9 mouse cellular contexts compared by ENCODE assay signal in genomic region chr19:10457484-10457800, GRCm38 (mm10). TPM values are rescaled to one million over a fixed set of nuclear protein-coding genes. Genes with fewer than 3 reads are reported as not detected.
DNase-seq lines count a peak whose midpoint lies in the region; ATAC-seq lines count a peak whose summit lies in the region.
"Had no signal": no experiment of that assay in that cellular context is flagged by ENCODE, and none has a peak within 500 bp of the region (broad histone marks: within the 10 kb centered on the region; RNA-seq: fewer than 3 reads in every experiment).

No protein-coding gene starts in this region.

- H3K4me1 ChIP-seq in forebrain, embryonic 16.5 days (replicated peaks; ENCODE audit: control insufficient read depth, insufficient read depth, low read length): peaks cover 23% of the 10 kb centered on the region
- H3K4me1 ChIP-seq in liver, embryonic 16.5 days (ENCODE audit: control insufficient read depth, low read depth, low read length): no peaks in the 10 kb centered on the region; the same call in none of the 2 replicates
- peaks cover 28% of the 10 kb centered on the region for H3K4me1 ChIP-seq in neural tube, embryonic 15.5 days

- no peak overlapping the region for H3K27ac ChIP-seq in forebrain, embryonic 16.5 days (ENCODE audit: low read length)
- no peak overlapping the region for H3K27ac ChIP-seq in liver, embryonic 16.5 days (ENCODE audit: low read length)
- H3K27ac ChIP-seq in neural tube, embryonic 15.5 days (replicated peaks): peak overlapping the region; percentile 30; the same call in 1 of the 2 replicates

- DNase-seq in heart, adult 11 months: peak; percentile 93
- no peak for DNase-seq in heart, adult 9 months (ENCODE audit: low spot score in 2 of 2)
- DNase-seq in adrenal gland, postnatal 10 days: peak; percentile 80
- DNase-seq in kidney, adult 18-20 months: peak; percentile 53

- H3K9me3 ChIP-seq in forebrain, embryonic 16.5 days (ENCODE audit: control insufficient read depth, low read length): no peaks in the 10 kb centered on the region
- H3K9me3 ChIP-seq in liver, embryonic 16.5 days (replicated peaks; ENCODE audit: control insufficient read depth, low read length): no peaks in the 10 kb centered on the region
- H3K9me3 ChIP-seq in neural tube, embryonic 15.5 days (replicated peaks): no peaks in the 10 kb centered on the region

- peak overlapping the region; percentile 71 for H3K4me2 ChIP-seq in forebrain, embryonic 16.5 days (ENCODE audit: low read length)
- peak overlapping the region; percentile 57 for H3K4me2 ChIP-seq in liver, embryonic 16.5 days (ENCODE audit: low read depth, low read length)
- peak overlapping the region; percentile 87 for H3K4me2 ChIP-seq in neural tube, embryonic 15.5 days

- ATAC-seq in forebrain, embryonic 16.5 days: peak; percentile 91
- ATAC-seq in liver, embryonic 16.5 days (ENCODE audit: low read depth): peak; percentile 52
- ATAC-seq in neural tube, embryonic 15.5 days (ENCODE audit: low FRiP score): peak; percentile 90
- ATAC-seq in CD4-positive, CD25-positive, alpha-beta regulatory T cell, adult 4 months: no peak

- H3K36me3 ChIP-seq in forebrain, embryonic 16.5 days (ENCODE audit: control insufficient read depth, insufficient read depth): no peaks in the 10 kb centered on the region
- H3K36me3 ChIP-seq in liver, embryonic 16.5 days (ENCODE audit: control insufficient read depth, insufficient read depth): no peaks in the 10 kb centered on the region
- no peaks in the 10 kb centered on the region for H3K36me3 ChIP-seq in neural tube, embryonic 15.5 days

- H3K9ac ChIP-seq in forebrain, embryonic 16.5 days (replicated peaks; ENCODE audit: low read depth, low read length): peak overlapping the region; percentile 47
- no peak overlapping the region for H3K9ac ChIP-seq in liver, embryonic 16.5 days (ENCODE audit: low read depth, low read length)
- H3K9ac ChIP-seq in neural tube, embryonic 15.5 days (replicated peaks): peak overlapping the region; percentile 40

- WGBS in forebrain, embryonic 16.5 days: under 1% methylated on average over 22 of the region's 34 CpGs
- under 1% methylated on average over 27 of the region's 34 CpGs for WGBS in liver, embryonic 16.5 days (ENCODE audit: insufficient replicate concordance)
- WGBS in neural tube, embryonic 15.5 days: under 1% methylated on average over 34 of the region's 34 CpGs

- H3K27me3 ChIP-seq in forebrain, embryonic 16.5 days (replicated peaks; ENCODE audit: control insufficient read depth, insufficient read depth, low read length): peaks cover 46% of the 10 kb centered on the region
- H3K27me3 ChIP-seq in liver, embryonic 16.5 days (ENCODE audit: control insufficient read depth, insufficient read depth, low read depth, low read length): peaks cover 79% of the 10 kb centered on the region
- peaks cover 64% of the 10 kb centered on the region for H3K27me3 ChIP-seq in neural tube, embryonic 15.5 days (replicated peaks)

- H3K4me3 ChIP-seq in forebrain, embryonic 16.5 days (replicated peaks; ENCODE audit: low read length): peak overlapping the region; percentile 49
- H3K4me3 ChIP-seq in liver, embryonic 16.5 days (ENCODE audit: low read depth, low read length): peak overlapping the region; percentile 43
- peak overlapping the region; percentile 45 for H3K4me3 ChIP-seq in neural tube, embryonic 15.5 days (replicated peaks)

RNA-seq across cellular contexts. Expression of gene Lrrc10b, which starts 0.2 kb away (rescaled TPM):
- 1 to 10 TPM; 3.4 to 4.7 TPM for total RNA-seq in adrenal gland, postnatal 10 days (2021)
- 0.52 and 0.99 TPM in 2 replicates for polyA plus RNA-seq in forebrain, embryonic 16.5 days (2015; fragmentation: Nextera tagmentation; extraction: Ambion mirVana)
- polyA plus RNA-seq in liver, embryonic 16.5 days (2015; fragmentation: Nextera tagmentation; extraction: Ambion mirVana): 0.06 TPM in 1 of 2 replicates, not detected in the other
- polyA plus RNA-seq in neural tube, embryonic 15.5 days (2015; fragmentation: Nextera tagmentation; extraction: Ambion mirVana): 1.1 and 1.3 TPM in 2 replicates
- polyA plus RNA-seq in CD4-positive, CD25-positive, alpha-beta regulatory T cell, adult 4 months (2017; shearing (Covaris generic)): not detected
- total RNA-seq: CH12.LX had no signal

RNA-seq across cellular contexts. Expression of gene Ppp1r32, which starts 25.3 kb away (rescaled TPM):
- under 1 TPM; 0.63 to 0.94 TPM for total RNA-seq in adrenal gland, postnatal 10 days (2021)
- polyA plus RNA-seq in forebrain, embryonic 16.5 days (2015; fragmentation: Nextera tagmentation; extraction: Ambion mirVana): 1.7 and 2.1 TPM in 2 replicates
- polyA plus RNA-seq in liver, embryonic 16.5 days (2015; fragmentation: Nextera tagmentation; extraction: Ambion mirVana): not detected in 2 replicates
- 0.79 and 1.2 TPM in 2 replicates for polyA plus RNA-seq in neural tube, embryonic 15.5 days (2015; fragmentation: Nextera tagmentation; extraction: Ambion mirVana)
- 1 to 10 TPM in 1 of 2 experiments, under 1 TPM in 1; 0.31 to 1.4 TPM for polyA plus RNA-seq in CD4-positive, CD25-positive, alpha-beta regulatory T cell, adult 4 months (2017; shearing (Covaris generic))
- total RNA-seq: CH12.LX had no signal

Comparison
In these comparisons a context has a peak if more than half of its experiments do, and no peak if none do; other contexts are left out.
1. DNase-seq: peak in heart, adult 11 months (single experiment), adrenal gland, postnatal 10 days (single experiment) and kidney, adult 18-20 months (single experiment); none in heart, adult 9 months (0 of 2).
2. Peak in every context shown above with its lines, with median percentiles within 50 percentile points of each other: H3K4me2 ChIP-seq and H3K4me3 ChIP-seq.